Mouse (Mus musculus) liver, embryonic 15.5 days (tissue): ENCODE data around the gene Hoxd9. TPM values are rescaled to one million over a fixed set of nuclear protein-coding genes. Genes with fewer than 3 reads are reported as not detected.

ENCODE experiments used
- ATAC-seq: fragments of 200-750 bp; cut with Nextera tagmentation; 2 replicates; pipeline ENCODE4 v1.8.0; 2017; ENCODE audit warnings: moderate number of reproducible peaks, mild to moderate bottlenecking, moderate library complexity; ENCODE audit not compliant: insufficient read depth
- H3K27ac ChIP-seq: fragments of 300-500 bp; sonication (generic); replicated peaks from 2 replicates; pipeline ENCODE4 v1.5.1; 2015; ENCODE audit warnings: mild to moderate bottlenecking, inconsistent platforms
- H3K27me3 ChIP-seq: fragments of 300-500 bp; sonication (generic); 2 replicates; pipeline ENCODE4 v1.6.1; 2015; ENCODE audit warnings: mild to moderate bottlenecking, inconsistent platforms
- H3K36me3 ChIP-seq: fragments of 300-500 bp; sonication (generic); replicated peaks from 2 replicates; pipeline ENCODE4 v1.6.1; 2015; ENCODE audit warnings: moderate library complexity, mild to moderate bottlenecking, inconsistent platforms
- H3K4me1 ChIP-seq: fragments of 300-500 bp; sonication (generic); replicated peaks from 2 replicates; pipeline ENCODE4 v1.6.1; 2015; ENCODE audit warnings: inconsistent platforms
- H3K4me2 ChIP-seq: fragments of 300-500 bp; sonication (generic); 2 replicates; pipeline ENCODE4 v1.6.1; 2015; ENCODE audit warnings: moderate library complexity, mild to moderate bottlenecking, inconsistent platforms
- H3K4me3 ChIP-seq: fragments of 300-500 bp; sonication (generic); replicated peaks from 2 replicates; pipeline ENCODE4 v1.5.1; 2015; ENCODE audit warnings: mild to moderate bottlenecking, inconsistent platforms
- H3K9ac ChIP-seq: fragments of 300-500 bp; sonication (generic); 2 replicates; pipeline ENCODE4 v1.6.1; 2015; ENCODE audit warnings: moderate library complexity, mild to moderate bottlenecking, inconsistent platforms
- H3K9me3 ChIP-seq: fragments of 300-500 bp; sonication (generic); replicated peaks from 2 replicates; pipeline ENCODE4 v1.6.1; 2016; ENCODE audit warnings: inconsistent platforms
- WGBS: fragments of 180-500 bp; shearing (Covaris S2); methylation state at CpG from one replicate; pipeline ENCODE4 v1.1.7; 2015; ENCODE audit warnings: mixed read lengths; ENCODE audit not compliant: insufficient replicate concordance; 5-methylcytosine and 5-hydroxymethylcytosine counted together
- polyA plus RNA-seq: library from polyadenylated mRNA; unstranded; fragments of >200 nt; fragmentation: Nextera tagmentation; extraction: Ambion mirVana; gene quantifications from 2 replicates; pipeline ENCODE4 v1.2.1, GENCODE M21; 2015

Hoxd9 gene
- polyA plus RNA-seq, 1 experiment from 2014 or later, result not detected

DNA sequence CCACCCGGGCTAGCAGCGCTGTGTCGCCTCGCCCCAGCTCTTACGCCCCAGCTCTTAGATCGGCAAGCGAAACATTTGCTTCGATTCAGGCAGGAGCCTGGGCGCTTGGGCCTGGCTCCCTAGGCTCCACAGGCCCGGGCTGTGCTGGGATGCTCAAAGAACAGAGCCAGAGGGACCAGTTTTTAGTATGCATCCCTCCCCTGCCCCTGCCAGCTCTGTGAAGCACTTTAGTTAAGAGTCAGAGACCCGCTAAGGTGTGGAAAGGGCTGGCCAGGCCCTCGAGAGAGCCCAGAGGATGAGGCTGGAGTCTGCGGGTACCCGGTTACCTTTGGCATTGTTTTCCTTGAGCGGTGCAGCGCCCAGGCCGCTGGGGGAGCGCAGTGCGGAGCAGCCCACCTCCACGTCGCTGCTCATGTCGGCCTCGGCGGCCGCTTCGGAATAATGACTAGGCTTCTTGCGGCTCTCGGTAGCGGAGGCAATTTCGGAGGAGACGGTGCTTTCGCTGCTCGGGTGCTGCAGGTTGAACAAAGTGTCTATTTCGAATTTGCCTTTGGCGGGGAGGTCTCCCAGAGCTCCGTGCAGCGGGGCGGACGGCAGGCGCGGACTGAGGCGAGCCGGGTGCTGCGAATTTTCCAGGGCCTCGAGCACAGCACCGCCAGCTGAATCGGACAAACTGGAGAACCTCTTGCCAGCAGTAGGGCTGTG lies 38.7 kb upstream of the Hoxd9 start:
- Histone ChIP-seq H3K27me3 (peaks cover 100% of the 10 kb centered on the region), H3K4me3 (no peak overlapping the region), H3K9ac (no peak overlapping the region), H3K4me2 (no peak overlapping the region), H3K36me3 (no peaks in the 10 kb centered on the region), H3K9me3 (no peaks in the 10 kb centered on the region), H3K4me1 (peaks cover 9% of the 10 kb centered on the region), H3K27ac (no peak overlapping the region)
- ATAC-seq, result no peak
- 1% methylated on average over 47 of the region's 47 CpGs for WGBS

DNA sequence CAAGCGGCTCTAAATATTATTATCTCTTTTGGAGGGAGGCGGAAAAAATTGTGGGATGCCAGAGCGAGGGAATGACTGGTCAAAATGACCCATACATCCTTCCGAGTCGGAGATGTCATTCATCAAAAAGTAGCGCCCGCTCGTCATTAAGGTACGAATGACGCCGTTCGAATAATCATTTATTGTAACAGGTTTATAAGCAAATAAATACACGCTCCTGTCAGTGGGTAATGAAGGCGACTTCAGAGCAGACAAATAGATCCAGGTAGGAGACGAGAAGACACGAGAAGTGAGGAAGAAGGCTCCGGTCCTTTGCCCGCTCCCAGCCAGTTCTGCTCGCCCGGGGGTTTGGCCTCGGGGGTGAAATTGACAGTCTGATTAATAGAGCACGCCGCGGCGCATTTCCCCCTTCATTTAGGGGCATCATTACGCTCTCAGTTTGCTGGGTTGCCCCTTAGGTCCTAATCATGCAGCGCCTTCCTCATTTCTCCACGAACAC lies 38.0 kb upstream of the Hoxd9 start, which contains the start of gene Evx2:
TSS of gene Evx2 (minus strand) at position 51 of the 499 bp plus-strand sequence.
- no peak within 1 kb of the TSS for H3K27ac ChIP-seq
- H3K27me3 ChIP-seq, result peaks cover 100% of the 10 kb centered on the region
- no peak within 1 kb of the TSS for H3K9ac ChIP-seq
- no peak within 1 kb of the TSS for H3K4me2 ChIP-seq
- H3K9me3 ChIP-seq, result no peaks in the 10 kb centered on the region
- 3% methylated on average over 28 of the region's 28 CpGs for WGBS
- H3K4me1 ChIP-seq, result peaks cover 9% of the 10 kb centered on the region
- ATAC-seq, result no peak
- H3K36me3 ChIP-seq, result no peaks in the 10 kb centered on the region
- H3K4me3 ChIP-seq, result no peak within 1 kb of the TSS

DNA sequence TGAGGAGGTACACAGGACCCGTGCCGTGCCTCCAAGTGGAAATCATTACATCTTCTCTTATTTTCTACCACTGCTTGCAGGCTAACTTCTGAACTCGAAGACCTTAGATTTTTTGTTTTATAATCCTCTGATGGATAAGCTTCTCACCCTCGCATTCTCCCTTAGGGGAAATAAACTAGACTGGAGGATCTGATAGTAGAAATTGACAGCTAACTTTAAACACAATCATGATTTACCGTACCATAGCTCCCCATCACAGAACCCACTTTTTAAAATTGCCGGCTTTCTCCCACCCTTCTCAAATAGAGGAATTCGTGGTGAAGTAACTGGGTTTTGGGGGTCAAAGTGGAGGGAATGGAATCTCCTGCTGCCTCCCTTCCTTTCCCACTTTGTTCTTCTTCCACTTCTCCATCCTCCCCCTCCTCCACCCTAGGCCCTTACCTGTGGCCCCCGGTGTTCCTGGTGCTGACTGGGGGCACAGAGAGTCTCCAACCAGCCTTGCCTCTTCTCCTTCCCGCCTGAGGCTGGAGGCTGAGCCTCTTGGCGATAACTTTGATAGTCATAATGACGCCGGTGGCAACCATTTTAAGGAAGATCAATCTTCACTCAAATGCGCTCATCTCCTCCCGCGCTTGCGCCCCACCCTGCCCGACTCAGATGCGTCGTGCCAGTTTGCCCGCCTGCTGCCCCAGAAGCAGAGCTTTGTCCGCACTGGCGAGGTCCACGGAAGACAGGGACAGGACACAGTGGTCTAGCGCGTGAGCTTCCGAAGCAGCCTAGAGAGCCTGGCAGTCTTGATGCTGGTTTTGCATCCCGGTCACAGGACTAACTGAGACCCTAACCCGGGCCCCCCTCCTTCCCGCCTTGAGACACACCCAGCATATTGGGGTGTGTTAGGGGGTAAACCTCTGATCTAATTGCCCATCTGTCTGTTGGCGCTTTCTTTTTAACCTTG lies 36.8 kb upstream of the Hoxd9 start:
- Histone ChIP-seq H3K4me3 (no peak overlapping the region), H3K4me2 (no peak overlapping the region), H3K27me3 (peaks cover 100% of the 10 kb centered on the region), H3K4me1 (peaks cover 4% of the 10 kb centered on the region), H3K36me3 (no peaks in the 10 kb centered on the region), H3K9me3 (no peaks in the 10 kb centered on the region), H3K9ac (no peak overlapping the region), H3K27ac (no peak overlapping the region)
- no peak for ATAC-seq
- 2% methylated on average over 30 of the region's 30 CpGs for WGBS

DNA sequence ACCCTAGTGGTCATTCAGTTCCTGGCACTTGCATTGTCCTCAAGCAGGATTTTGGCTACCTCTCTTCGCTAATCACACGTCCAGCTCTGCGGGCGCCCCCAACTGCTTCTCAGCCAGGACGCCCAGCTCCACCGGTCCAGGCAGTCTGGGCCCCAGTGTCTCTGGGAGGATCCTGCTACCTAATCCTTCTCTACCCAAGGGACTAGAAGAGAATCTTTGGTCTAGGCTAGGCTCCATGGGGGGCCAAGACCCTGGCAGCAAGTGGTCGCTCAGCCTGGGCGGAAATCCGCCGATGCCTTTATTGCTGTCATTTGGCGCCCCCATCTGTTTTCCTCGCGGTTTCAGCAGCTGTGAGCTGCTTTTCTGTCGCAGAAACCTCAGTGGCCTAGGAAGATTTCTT lies 35.8 kb upstream of the Hoxd9 start:
- Histone ChIP-seq H3K4me3 (no peak overlapping the region), H3K9me3 (no peaks in the 10 kb centered on the region), H3K27me3 (peaks cover 100% of the 10 kb centered on the region), H3K27ac (no peak overlapping the region), H3K4me2 (no peak overlapping the region), H3K36me3 (no peaks in the 10 kb centered on the region), H3K9ac (no peak overlapping the region), H3K4me1 (no peaks in the 10 kb centered on the region)
- no peak for ATAC-seq
- WGBS, result 2% methylated on average over 14 of the region's 14 CpGs

DNA sequence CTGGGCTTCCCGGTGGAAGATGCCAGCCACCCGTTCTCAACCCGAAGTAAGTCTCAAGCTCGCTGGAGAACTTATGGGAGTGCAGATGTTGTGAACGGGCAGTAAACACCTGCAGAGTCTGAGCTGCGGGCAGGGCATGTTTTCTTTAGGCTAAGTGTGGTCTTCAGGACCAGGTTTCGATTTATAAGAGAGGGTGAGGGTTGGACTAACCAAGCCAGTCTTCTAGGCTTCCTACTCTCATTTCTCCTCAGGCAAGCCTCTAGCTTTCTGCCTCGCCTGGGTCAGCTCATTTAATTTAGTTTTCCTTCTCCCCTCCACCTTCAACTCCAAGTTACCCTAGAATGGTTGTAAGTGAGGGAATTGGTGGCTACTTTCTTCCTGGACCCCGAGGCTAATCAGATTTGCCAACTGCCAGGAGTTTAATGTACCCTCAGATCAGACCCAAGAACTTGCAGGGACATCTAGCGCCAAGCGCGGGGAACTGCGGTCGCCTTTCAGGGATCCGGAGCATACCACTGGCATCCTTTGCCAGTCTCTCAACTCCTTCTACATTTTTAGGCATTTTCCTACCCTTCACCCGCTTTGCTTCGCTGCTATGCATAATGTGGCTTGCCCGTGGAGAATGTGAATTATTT lies 34.1 kb upstream of the Hoxd9 start:
- Histone ChIP-seq H3K27ac (no peak overlapping the region), H3K4me3 (no peak overlapping the region), H3K27me3 (peaks cover 99% of the 10 kb centered on the region), H3K9ac (no peak overlapping the region), H3K4me2 (no peak overlapping the region), H3K36me3 (no peaks in the 10 kb centered on the region), H3K4me1 (no peaks in the 10 kb centered on the region; the same call in 1 of the 2 replicates), H3K9me3 (no peaks in the 10 kb centered on the region)
- 3% methylated on average over 18 of the region's 18 CpGs for WGBS
- no peak for ATAC-seq

DNA sequence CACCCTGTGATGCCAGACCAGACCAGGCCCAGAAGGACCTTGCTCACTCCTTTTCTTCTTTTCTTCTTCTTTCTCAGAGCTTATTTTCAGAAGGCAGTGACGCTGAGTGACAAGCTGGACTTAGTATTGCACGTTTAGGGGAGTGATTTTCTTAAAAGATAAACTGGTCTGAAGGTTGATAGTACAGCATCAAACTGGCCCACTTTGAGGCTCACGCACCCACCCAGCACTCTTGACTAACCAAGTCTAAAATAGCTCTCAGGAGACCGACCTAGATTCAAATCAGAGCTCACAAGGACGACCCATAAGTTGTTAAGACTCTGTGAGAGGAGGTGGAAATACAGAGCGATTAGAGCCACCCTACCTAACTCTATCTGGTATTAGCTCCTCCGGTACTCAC lies 31.1 kb upstream of the Hoxd9 start:
- 2% methylated on average over 7 of the region's 7 CpGs for WGBS
- H3K27me3 ChIP-seq, result peaks cover 99% of the 10 kb centered on the region
- no peak overlapping the region for H3K4me3 ChIP-seq
- ATAC-seq, result no peak
- no peaks in the 10 kb centered on the region for H3K9me3 ChIP-seq
- H3K4me1 ChIP-seq, result no peaks in the 10 kb centered on the region; the same call in 1 of the 2 replicates
- no peak overlapping the region for H3K9ac ChIP-seq
- no peak overlapping the region for H3K27ac ChIP-seq
- H3K36me3 ChIP-seq, result no peaks in the 10 kb centered on the region
- no peak overlapping the region for H3K4me2 ChIP-seq

DNA sequence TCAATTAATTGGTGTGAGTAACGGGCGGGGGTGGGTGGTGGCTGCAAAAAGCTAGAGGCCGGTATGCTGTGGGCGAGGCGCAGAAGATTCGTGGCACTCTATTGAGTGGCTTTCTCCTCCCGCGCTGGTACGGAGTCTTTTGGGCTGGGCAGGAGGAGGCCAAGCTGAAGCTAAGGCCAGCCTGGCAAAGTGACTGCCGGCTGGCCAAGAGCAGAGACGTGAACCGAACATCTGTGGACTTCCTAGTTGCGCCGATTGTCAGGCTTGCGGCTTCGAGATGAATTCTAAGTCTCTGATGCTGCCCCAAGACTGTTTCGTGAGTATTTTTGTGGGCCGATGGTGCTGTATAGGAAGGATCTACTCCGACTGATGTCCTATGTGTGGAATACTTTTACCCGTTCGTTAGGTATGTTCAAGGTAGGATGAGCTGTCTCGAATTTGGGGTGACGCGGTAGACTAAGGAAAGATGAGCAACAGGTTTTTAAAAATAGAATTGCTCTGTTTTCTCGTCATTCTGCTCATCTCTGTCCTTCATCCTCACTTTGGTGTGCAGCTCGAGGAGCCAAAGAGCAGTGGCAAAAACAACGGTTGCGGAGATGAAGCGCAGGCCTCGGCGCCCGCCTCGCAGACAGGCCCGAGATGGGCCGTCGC lies 30.2 kb upstream of the Hoxd9 start:
- Histone ChIP-seq H3K4me1 (no peaks in the 10 kb centered on the region; the same call in 1 of the 2 replicates), H3K27ac (no peak overlapping the region), H3K9me3 (no peaks in the 10 kb centered on the region), H3K27me3 (peaks cover 99% of the 10 kb centered on the region), H3K9ac (no peak overlapping the region), H3K4me3 (no peak overlapping the region), H3K4me2 (no peak overlapping the region), H3K36me3 (no peaks in the 10 kb centered on the region)
- no peak for ATAC-seq
- 4% methylated on average over 36 of the region's 36 CpGs for WGBS

DNA sequence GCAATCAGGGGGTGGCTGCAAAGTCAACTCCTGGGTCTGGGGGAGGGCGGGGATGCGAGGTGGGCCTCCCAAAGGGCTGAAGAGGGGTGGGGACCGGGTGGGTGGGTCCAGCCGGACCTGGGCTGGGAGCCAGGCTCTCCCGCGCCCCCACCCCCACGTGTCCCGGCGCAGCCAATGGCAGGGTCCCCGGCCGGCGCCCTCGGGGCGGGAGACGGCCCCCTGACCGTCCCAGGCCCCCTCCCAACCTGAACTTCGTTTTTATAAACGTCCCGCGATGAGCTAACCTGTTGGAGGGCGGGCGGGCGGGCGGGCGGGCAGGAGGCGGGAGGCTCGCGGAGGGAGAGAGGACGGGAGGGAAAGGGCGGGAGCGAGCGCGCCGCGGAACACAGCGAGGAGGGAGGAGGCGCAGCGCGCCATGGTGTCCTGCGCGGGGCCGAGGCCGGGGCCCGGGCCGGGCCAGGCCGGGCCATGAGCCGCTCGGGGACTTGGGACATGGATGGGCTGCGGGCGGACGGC lies 29.6 kb upstream of the Hoxd9 start, which contains the start of gene Hoxd13:
TSS of gene Hoxd13 (plus strand) at position 469 of the 516 bp plus-strand sequence.
- Histone ChIP-seq H3K4me2 (peak within 1 kb of the TSS; percentile 54), H3K36me3 (no peaks in the 10 kb centered on the region), H3K27ac (no peak within 1 kb of the TSS), H3K4me1 (no peaks in the 10 kb centered on the region; the same call in 1 of the 2 replicates), H3K4me3 (peak within 1 kb of the TSS; percentile 37), H3K9ac (no peak within 1 kb of the TSS), H3K27me3 (peaks cover 99% of the 10 kb centered on the region), H3K9me3 (no peaks in the 10 kb centered on the region)
- ATAC-seq, result no peak
- 1% methylated on average over 46 of the region's 51 CpGs for WGBS

DNA sequence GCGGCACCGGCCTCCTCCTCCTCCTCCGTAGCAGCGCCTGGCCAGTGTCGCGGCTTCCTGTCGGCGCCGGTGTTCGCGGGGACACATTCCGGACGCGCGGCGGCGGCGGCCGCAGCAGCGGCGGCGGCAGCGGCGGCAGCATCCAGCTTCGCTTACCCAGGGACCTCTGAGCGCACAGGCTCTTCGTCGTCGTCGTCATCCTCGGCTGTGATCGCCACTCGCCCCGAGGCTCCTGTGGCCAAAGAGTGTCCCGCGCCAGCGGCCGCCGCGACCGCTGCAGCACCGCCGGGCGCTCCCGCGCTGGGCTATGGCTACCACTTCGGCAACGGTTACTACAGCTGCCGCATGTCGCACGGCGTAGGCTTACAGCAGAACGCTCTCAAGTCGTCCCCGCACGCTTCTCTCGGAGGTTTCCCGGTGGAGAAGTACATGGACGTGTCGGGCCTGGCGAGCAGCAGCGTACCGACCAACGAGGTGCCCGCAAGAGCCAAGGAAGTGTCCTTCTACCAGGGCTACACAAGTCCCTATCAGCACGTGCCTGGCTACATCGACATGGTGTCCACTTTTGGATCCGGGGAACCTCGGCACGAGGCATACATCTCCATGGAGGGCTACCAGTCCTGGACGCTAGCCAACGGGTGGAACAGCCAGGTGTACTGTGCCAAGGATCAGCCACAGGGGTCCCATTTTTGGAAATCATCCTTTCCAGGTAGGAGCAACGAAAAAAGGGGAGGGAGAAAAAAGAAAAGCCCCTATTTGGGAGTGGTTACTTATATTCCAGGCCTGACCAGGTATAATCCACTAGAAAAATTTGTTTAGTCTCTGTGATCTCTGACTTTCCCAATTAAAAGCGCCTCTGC lies 28.9 kb upstream of the Hoxd9 start:
- no peaks in the 10 kb centered on the region; the same call in 1 of the 2 replicates for H3K4me1 ChIP-seq
- H3K9me3 ChIP-seq, result no peaks in the 10 kb centered on the region
- H3K4me3 ChIP-seq, result peak overlapping the region; percentile 37
- no peaks in the 10 kb centered on the region for H3K36me3 ChIP-seq
- peaks cover 99% of the 10 kb centered on the region for H3K27me3 ChIP-seq
- H3K4me2 ChIP-seq, result peak overlapping the region; percentile 54
- H3K27ac ChIP-seq, result no peak overlapping the region
- no peak for ATAC-seq
- 1% methylated on average over 67 of the region's 74 CpGs for WGBS
- H3K9ac ChIP-seq, result no peak overlapping the region

DNA sequence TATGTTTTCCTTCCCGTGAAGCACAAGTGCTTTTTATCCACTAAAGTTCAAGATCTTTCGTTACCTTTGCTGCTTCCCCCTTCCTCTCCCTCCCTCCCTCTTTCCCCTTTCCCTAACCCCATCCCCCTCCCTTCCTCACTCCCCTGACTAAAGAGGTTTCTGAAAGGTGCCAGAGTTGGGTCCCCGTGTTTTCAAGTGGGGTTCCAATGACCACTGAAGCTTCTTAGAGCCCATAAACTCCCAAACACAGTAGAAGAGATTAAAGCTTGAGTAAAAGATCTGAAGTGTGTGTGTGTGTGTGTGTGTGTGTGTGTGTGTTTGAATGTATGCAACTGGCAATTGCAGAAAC lies 28.3 kb upstream of the Hoxd9 start:
- Histone ChIP-seq H3K9ac (no peak overlapping the region), H3K27ac (no peak overlapping the region), H3K4me2 (no peak overlapping the region), H3K4me3 (no peak overlapping the region), H3K36me3 (no peaks in the 10 kb centered on the region), H3K9me3 (no peaks in the 10 kb centered on the region), H3K27me3 (peaks cover 99% of the 10 kb centered on the region), H3K4me1 (no peaks in the 10 kb centered on the region; the same call in 1 of the 2 replicates)
- ATAC-seq, result no peak
- 2% methylated on average over 3 of the region's 3 CpGs for WGBS
